Mouse (Mus musculus): ENCODE data around the gene Slc31a2. TPM values are rescaled to one million over a fixed set of nuclear protein-coding genes. Genes with fewer than 3 reads are reported as not detected.

The Slc31a2 gene
- polyA plus RNA-seq, 1 experiment: 10.7 TPM

DNA sequence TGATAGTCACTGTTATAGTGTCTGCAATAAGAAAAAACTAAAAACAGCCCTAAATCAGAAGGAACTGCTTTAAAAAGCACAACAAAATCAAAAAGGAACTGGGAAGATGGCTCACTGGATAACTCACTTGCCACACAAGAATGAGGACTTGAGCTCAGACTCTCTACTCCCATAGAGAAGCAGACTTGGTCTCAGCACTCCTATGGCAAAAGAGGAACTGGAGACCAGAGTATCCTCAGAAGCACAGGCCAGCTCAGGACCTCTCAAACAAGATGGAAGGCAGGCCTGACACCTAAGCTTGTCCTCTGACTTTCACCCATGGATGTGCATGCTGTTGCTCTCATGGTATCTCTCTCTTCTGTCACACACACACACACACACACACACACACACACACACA, 46.0 kb downstream of the Slc31a2 start:
- no peak for DNase-seq (ENCODE audit: low read depth, low spot score)

DNA sequence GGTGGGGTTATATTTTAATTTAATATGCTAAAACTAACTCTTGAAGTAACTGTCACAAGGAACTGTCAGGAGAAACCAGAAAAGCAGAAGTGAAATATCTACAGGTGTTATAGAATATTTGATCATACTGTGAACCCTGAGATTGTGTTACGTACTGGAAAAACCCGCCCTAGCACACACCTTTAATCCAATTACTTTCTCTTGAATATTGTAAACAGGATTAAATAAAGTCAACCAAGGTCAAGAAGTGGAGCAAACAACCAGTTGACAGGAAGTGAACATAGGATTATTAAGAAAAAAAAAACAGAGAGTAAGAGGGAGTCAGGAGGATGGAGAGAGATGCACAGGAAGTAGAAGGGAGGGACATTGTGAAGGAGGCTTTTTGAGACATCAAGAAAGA, 50.5 kb downstream of the Slc31a2 start:
- WGBS: 82% methylated on average over 2 of the region's 2 CpGs
- no peak for DNase-seq (ENCODE audit: low read depth, low spot score)

DNA sequence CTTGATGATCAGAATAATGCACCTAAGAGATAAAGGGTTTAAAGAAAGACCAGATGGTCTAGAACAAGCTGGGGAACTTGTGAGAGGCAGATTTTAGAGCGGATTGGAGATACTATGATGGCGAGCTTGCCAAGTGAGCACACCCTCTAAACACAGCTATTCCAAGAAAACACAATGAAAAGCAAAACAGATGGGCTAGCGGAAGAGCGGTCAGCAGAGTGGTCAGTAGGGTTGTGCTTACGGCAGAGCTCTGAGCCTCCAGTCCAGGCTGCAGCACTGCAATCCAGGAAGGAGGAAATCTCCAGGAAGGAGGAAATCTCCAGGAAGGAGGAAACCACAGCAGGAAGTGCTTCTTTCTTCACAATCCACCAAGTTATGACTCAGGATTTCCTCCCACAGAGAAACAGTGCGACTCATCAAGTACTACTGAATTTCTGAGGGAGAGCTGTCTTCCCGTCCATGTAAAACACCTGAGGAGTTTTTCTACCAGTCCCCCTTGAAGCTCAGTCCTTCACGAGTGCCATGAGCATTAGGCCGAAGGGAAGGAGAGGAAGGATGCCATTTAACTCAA, 51.4 kb downstream of the Slc31a2 start:
- no peak for DNase-seq (ENCODE audit: low read depth, low spot score)
- WGBS: 78% methylated on average over 9 of the region's 9 CpGs

DNA sequence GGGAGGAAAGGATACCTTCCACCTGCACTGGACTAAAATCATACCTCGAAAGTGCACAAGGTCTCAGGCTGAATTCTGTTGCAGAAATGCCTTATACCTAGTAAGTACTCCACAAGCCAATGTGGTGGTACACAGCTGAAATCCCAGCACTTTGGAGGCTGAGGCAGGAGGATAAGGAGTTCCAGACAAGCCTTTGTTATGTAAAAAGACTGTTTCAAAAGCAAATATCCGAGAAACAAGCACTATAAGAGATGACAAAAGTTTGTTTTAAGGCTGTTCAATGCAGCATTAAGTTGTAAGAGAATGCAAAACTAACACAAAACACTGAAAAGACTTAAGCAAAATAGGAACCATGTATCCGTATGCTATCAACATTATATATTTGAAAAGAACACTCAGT, 52.2 kb downstream of the Slc31a2 start:
- WGBS: 93% methylated on average over 3 of the region's 3 CpGs

DNA sequence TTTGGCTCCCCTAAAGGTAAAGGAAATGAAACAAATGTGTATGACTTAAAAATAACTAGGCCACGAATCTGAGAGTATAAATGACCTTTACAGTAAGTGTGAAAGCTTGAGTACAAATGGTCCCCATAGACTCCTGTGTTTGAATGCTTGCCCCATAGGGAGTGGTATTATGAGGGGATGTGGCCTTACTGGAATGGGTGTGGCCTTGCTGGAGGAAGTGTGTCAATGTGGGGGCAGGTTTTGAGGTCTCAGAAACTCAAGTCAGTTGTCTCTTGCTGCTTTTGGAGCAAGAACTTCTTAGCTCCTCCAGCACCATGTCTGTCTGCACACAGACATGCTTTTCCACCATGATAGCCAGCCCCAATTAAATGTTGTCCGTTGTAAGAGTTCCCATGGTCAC, 54.1 kb downstream of the Slc31a2 start:
- WGBS: 76% methylated on average over 2 of the region's 2 CpGs
- DNase-seq (ENCODE audit: low read depth, low spot score): no peak

More for the DNA sequence above, 52.2 kb downstream of the Slc31a2 start:
- DNase-seq (ENCODE audit: low read depth, low spot score): no peak

DNA sequence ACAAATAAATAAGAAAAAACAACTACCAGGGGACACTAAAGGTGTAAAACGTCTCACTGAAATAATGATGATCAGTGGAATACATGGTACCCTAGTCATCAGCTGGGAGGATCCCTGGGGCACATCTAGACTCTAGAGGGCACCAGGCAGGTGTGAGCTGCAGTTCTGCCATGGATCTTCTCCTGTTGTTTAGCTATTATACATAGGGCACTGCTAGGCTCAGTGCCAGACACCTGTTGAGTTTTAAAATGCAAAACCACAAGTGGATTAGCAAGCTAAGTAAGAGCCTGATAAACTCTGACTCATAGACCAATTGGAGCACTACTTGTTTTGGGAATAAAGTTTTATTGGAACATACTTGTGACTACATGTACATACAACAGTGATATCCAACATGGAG, 55.9 kb downstream of the Slc31a2 start:
- no peak for DNase-seq (ENCODE audit: low read depth, low spot score)
- WGBS: 64% methylated on average over 1 of the region's 1 CpGs

DNA sequence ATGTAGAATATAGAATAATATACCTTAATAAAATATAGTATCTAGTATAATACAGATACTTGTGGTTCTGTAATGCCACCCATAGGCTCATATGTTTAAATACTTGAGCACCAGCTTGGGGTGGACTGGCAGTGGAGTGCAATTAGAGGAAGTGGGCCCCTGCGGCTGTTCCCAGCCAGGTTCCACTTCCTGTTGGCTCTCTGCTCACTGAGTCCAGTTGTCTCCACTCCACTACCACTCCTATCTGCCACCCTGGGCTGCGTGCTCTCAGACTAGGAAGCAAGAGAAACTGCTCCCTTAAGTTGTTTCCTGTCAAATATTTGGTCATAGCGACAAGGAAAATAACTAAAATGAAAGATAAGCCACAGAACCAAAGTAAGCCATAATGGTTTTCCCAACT, 60.3 kb downstream of the Slc31a2 start:
- no peak for DNase-seq (ENCODE audit: low read depth, low spot score)
- WGBS: 74% methylated on average over 3 of the region's 3 CpGs

DNA sequence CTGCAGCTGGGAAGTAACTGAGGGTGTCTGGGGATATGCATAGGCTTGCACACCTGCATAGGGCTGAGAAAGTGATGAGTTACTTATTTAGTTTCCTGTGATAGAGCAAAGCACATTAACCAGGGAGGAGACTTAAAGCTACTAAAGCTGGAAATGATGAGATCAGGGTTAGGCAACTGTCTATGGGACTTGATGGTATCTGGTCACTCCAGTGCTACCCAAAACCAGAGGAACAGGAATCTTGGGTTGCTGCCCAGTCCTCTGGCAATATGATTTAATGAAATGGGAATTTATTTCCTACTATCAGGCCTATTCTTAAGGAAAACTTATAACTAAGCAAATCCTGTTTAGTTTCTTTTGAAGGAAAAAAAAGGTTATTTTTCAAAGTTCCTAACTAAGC, 63.7 kb downstream of the Slc31a2 start:
- DNase-seq (ENCODE audit: low read depth, low spot score): no peak

DNA sequence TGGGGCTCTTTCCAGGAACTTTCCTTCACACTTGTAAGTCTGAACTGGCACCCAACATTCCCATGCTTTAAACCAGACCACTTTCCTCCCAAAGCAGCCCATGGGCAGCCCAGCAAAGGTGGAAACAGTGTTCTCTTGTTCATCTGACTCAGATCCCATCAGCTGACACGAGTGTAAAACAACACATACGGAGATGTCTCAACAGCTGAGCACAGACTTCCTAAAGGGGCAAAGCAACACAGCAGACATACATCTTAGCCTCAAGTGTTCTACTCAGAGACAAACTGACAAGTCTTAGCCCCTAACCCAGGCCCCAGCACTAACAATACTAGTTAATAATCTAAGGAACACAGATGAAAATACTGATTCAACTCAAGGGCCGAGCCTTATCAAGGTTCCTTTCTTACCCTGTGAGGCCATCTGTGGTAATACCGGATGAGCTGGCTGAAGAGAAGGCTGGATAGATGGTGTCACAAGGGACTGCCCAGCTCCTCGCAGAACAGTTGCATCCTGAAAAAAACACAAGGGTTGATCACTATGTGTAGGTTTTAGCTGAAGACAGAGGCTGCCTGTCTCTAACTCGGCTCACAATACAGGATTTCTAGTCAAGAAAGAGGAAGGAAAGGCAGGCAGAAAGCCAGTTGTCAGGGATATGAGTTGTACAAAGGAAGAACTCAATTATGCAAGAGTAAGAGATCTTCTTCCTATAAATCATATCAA, 66.7 kb downstream of the Slc31a2 start:
- WGBS: 78% methylated on average over 6 of the region's 6 CpGs
- DNase-seq (ENCODE audit: low read depth, low spot score): no peak

DNA sequence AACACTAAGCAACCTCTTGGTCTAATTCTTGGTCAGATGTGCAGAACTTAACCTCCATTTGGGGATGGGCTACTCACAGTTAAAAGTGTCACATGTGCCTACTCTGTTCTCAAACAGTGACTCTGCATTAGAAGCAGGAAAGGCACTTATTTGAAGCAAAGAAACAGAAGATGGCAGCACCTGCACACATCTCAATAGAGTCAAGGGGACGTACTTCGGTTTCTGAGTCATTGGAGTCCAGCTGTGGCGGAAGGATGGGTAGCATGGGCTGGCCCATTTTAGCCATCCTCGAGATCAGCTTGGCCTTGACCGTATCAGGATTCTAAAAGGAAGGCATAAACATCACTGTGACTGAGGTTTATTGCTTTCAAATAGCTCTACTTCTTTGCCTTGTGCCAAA, 69.6 kb downstream of the Slc31a2 start:
- 49% methylated on average over 5 of the region's 5 CpGs for WGBS
- DNase-seq (ENCODE audit: low read depth, low spot score): no peak

DNA sequence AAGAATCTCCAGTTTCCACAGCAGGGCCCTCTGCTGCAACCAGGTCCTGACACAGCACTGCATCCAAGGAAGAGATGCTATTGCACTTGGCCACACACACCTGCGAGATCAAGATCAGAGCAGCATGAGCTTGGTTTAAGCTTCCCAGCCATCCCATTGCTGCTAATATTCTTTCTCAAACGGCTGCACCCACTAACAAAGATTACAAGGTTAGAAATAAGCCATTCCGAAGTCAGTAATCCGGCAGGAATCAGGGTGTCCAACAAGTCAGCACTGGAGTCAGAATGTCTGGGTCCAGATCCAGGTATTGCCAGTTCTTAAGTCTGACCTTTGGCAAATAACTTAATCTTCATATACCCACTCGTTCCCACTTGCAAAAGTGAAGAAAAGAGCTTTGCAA, 76.2 kb downstream of the Slc31a2 start:
- no peak for DNase-seq (ENCODE audit: low read depth, low spot score)
- 88% methylated on average over 5 of the region's 5 CpGs for WGBS

DNA sequence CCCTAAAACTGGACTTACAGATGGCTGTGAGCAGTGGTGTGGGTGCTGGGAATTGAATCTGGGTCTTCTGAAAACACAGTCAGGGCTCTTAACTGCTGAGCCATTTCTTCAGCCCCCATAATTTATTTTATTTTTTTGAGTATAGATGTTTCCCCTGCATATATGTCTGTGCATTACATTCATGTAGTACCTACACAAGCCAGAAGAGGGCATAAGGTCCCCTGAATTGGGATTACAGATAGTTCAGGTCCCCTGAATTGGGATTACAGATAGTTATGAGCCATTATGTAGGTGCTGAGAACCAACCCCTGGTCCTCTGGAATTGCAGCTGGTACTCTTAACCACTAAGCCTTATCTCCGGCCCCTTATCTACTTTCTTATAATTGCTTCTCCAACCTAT, 81.6 kb downstream of the Slc31a2 start:
- WGBS: 98% methylated on average over 1 of the region's 1 CpGs
- DNase-seq (ENCODE audit: low read depth, low spot score): no peak

DNA sequence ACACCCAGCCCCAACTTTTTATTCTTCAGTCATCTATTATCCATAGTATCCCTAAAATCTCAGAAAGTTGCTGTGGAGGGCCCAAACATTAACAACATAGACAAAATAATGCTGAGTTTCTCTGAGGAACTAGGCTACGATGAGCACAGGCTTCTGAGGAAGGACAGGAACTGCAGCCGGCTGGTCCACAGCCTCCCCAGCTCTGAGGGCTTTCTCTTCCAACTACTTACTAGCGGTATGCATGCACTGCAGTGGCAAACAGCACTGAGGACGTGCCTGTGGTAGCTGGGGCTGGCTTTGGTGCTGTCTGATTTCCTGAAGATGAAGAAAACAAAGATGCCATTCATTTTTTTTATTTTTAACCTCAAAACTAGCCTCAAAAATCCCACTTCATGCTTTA, 83.5 kb downstream of the Slc31a2 start:
- no peak for DNase-seq (ENCODE audit: low read depth, low spot score)
- WGBS: 91% methylated on average over 4 of the region's 4 CpGs

DNA sequence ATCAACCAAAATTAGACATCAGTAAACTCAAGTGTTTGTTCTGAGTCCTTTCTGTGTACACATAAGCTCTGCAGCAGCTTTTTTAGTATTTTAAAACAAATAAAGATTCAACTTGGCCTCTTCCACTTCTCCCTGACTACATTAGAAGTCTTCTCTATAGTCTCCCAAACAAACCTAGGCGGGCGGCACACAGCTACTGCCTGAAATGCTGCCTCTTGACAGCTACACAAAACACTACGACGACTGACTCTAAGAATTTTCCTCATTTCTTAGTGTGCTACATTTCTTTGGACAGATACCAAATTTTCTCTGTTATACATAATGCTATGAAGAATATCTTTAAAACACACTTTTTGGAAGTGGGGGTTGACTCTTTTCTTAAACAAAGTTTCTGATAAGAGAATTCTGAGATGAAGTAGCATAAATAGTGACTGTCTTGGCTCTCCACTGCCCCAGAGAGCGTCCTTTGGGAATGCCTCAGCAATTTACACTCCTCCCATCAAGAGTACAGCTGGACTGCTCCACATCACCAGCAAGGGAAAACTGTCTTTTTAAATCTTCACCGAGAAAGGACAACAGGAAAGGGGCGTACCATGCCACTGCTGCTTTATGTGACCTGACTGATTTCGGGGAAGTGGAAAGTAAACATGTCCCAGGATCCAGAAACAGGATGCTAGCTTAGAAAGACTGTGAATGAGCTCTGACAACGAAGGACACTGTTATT, 85.4 kb downstream of the Slc31a2 start:
- WGBS: 50% methylated on average over 9 of the region's 9 CpGs

More for the DNA sequence above, 85.4 kb downstream of the Slc31a2 start:
- DNase-seq (ENCODE audit: low read depth, low spot score): no peak

Other genes with a start within 250 kb of the Slc31a2 start
- not detected in 2 replicates for gene Mup20, start 208.4 kb upstream of the Slc31a2 start, polyA plus RNA-seq (2012; rRNA removed)
- 0.09 TPM in 1 of 2 replicates, not detected in the other for gene Mup3, start 175.2 kb upstream of the Slc31a2 start, polyA plus RNA-seq (2012; rRNA removed)
- not detected in 2 replicates for gene Mup21, start 111.7 kb upstream of the Slc31a2 start, polyA plus RNA-seq (2012; rRNA removed)
- 0.30 and 0.42 TPM in 2 replicates for gene Zfp37, start 31.5 kb upstream of the Slc31a2 start, polyA plus RNA-seq (2012; rRNA removed)
- 16.7 and 24.6 TPM in 2 replicates for gene Fkbp15, start 98.0 kb downstream of the Slc31a2 start, polyA plus RNA-seq (2012; rRNA removed)
- 68.2 and 69.2 TPM in 2 replicates for gene Slc31a1, start 98.2 kb downstream of the Slc31a2 start, polyA plus RNA-seq (2012; rRNA removed)
- 25.2 and 28.3 TPM in 2 replicates for gene Cdc26, start 146.1 kb downstream of the Slc31a2 start, polyA plus RNA-seq (2012; rRNA removed)
- 10.4 and 11.3 TPM in 2 replicates for gene Prpf4, start 146.2 kb downstream of the Slc31a2 start, polyA plus RNA-seq (2012; rRNA removed)
- gene Rnf183, start 172.7 kb downstream of the Slc31a2 start, polyA plus RNA-seq (2012; rRNA removed): 0.89 and 2.1 TPM in 2 replicates
- gene Wdr31, start 208.3 kb downstream of the Slc31a2 start, polyA plus RNA-seq (2012; rRNA removed): 1.7 and 1.9 TPM in 2 replicates
- 85.8 and 103 TPM in 2 replicates for gene Bspry, start 217.5 kb downstream of the Slc31a2 start, polyA plus RNA-seq (2012; rRNA removed)
- gene Hdhd3, start 240.9 kb downstream of the Slc31a2 start, polyA plus RNA-seq (2012; rRNA removed): 97.6 and 124 TPM in 2 replicates